Mouse (Mus musculus): Measurements from ENCODE around the gene Adgrg6.

- TF ChIP-seq CTCF (IDR thresholded peaks at IDR 0.05; ENCODE audit: insufficient read depth, low read depth, low read length) (no peak), POLR2A (IDR thresholded peaks at IDR 0.05; ENCODE audit: insufficient read depth, low read depth, low read length) (no peak)
Observed at GRCm38 (mm10) chr10:14520912-14521675, 24.4 kb downstream of the Adgrg6 start.

Measured in olfactory bulb, adult 2 months (tissue).